Mouse (Mus musculus) liver, embryonic 14.5 days (tissue): ENCODE measurements around the gene Sugp2.

Source experiments
- CTCF ChIP-seq: IDR thresholded peaks from 2 replicates; pipeline ENCODE4 v1.5.1; 2016; ENCODE audit warnings: antibody characterized with exemption, low read depth, control low read depth
- EP300 ChIP-seq: IDR thresholded peaks from 2 replicates; pipeline ENCODE4 v1.6.1; 2016; ENCODE audit warnings: antibody characterized with exemption, low read depth

GRCm38 (mm10) chr8:70278175-70278574 lies 44.1 kb downstream of the Sugp2 start:
- TF ChIP-seq CTCF (no peak), EP300 (no peak)
